Mouse (Mus musculus): ENCODE data around the gene Pmepa1.

DNA sequence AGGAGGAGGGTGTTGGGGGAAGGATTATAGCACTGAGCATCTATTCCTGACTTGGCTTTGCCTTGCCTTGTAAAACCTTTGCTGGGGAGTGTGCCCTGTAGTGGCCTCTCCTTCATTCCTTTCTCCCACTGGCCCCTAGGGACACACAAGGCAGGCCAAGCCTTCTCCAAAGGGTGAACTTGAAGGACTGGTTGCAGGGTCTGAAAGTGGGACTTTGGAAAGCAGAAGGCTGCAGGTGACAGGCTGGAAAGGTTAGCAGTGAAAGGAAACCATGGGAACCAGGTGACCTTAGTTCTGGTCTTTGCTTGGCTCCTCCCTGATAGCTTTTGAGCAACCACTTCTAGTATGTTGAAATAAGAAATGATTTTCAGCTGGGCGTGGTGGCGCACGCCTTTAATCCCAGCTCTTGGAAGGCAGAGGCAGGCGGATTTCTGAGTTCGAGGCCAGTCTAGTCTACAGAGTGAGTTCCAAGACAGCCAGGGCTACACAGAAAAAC lies 58.5 kb downstream of the Pmepa1 start:
- TF ChIP-seq TAL1 (IDR thresholded peaks at IDR 0.05; ENCODE audit: low read length) (no peak), GATA1 (IDR thresholded peaks at IDR 0.05; ENCODE audit: low read length) (no peak)

Data from erythroblast, embryonic 14.5 days (primary cell).